Mouse (Mus musculus) spleen, adult 2 months (tissue): ENCODE measurements around the gene Mmd. TPM values are rescaled to one million over a fixed set of nuclear protein-coding genes. Genes with fewer than 3 reads are reported as not detected.

Experiments used
- DNase-seq, 2 experiments: peaks; one replicate each; pipeline versions ENCODE4 v3.0.0 to v3.0.0-alpha.2; 2012 to 2021; ENCODE audit warnings: low spot score in 2 of 2, low read depth in 1 of 2
- H3K27ac ChIP-seq: fragments of 200-500 bp; 2 replicates; pipeline ENCODE4 v1.5.1; 2012; ENCODE audit warnings: low read length, inconsistent platforms; ENCODE audit not compliant: insufficient read depth
- H3K27me3 ChIP-seq: fragments of 200-500 bp; 2 replicates; pipeline ENCODE4 v1.6.1; 2012; ENCODE audit warnings: mild to moderate bottlenecking, moderate library complexity, low read length, inconsistent platforms; ENCODE audit not compliant: control insufficient read depth, insufficient read depth
- H3K36me3 ChIP-seq: fragments of 200-500 bp; 2 replicates; pipeline ENCODE4 v1.6.1; 2012; ENCODE audit warnings: mild to moderate bottlenecking, low read length, inconsistent platforms; ENCODE audit not compliant: control insufficient read depth, insufficient read depth
- H3K4me1 ChIP-seq: fragments of 200-500 bp; 2 replicates; pipeline ENCODE4 v1.6.1; 2011; ENCODE audit warnings: inconsistent platforms; ENCODE audit not compliant: control insufficient read depth, insufficient read depth, insufficient read length
- H3K4me3 ChIP-seq: fragments of 200-500 bp; 2 replicates; pipeline ENCODE4 v1.5.1; 2011; ENCODE audit warnings: mild to moderate bottlenecking, inconsistent platforms; ENCODE audit not compliant: insufficient read depth, insufficient read length; ENCODE audit errors: extremely low read depth
- CTCF ChIP-seq: fragments of 200-500 bp; IDR thresholded peaks from 2 replicates; pipeline ENCODE4 v1.5.1; 2011; ENCODE audit warnings: mild to moderate bottlenecking, inconsistent platforms; ENCODE audit not compliant: insufficient read depth, insufficient read length, insufficient replicate concordance; ENCODE audit errors: extremely low read depth
- POLR2A ChIP-seq: fragments of 200-500 bp; IDR thresholded peaks from 2 replicates; pipeline ENCODE4 v1.6.1; 2011; ENCODE audit warnings: low read depth, low read length, inconsistent platforms
- WGBS: fragments of 180-500 bp; shearing (Covaris S2); methylation state at CpG from one replicate; pipeline ENCODE4 v1.1.7; 2018; 5-methylcytosine and 5-hydroxymethylcytosine counted together
- polyA plus RNA-seq: library from polyadenylated mRNA; depleted of rRNA; stranded (reverse); fragments of >200 nt; gene quantifications from 2 replicates; pipeline ENCODE4 v1.2.3, GENCODE M21; 2012

Gene Mmd
- polyA plus RNA-seq, 1 experiment, result 9.6 TPM

GRCm38 (mm10) chr11:90286550-90287154 lies 37.4 kb downstream of the Mmd start:
- Histone ChIP-seq H3K36me3 (no peaks in the 10 kb centered on the region), H3K4me3 (no peak overlapping the region), H3K27me3 (no peaks in the 10 kb centered on the region), H3K4me1 (no peaks in the 10 kb centered on the region), H3K27ac (no peak overlapping the region)
- no peak for DNase-seq
- TF ChIP-seq CTCF (no peak), POLR2A (no peak)
- WGBS, result 67% methylated on average over 6 of the region's 6 CpGs

- no peaks in the 10 kb centered on the region for H3K27me3 ChIP-seq
- DNase-seq, result no peak
- H3K36me3 ChIP-seq, result no peaks in the 10 kb centered on the region
- TF ChIP-seq POLR2A (no peak), CTCF (no peak)
- 85% methylated on average over 4 of the region's 4 CpGs for WGBS
- no peak overlapping the region for H3K4me3 ChIP-seq
- H3K27ac ChIP-seq, result no peak overlapping the region
- no peaks in the 10 kb centered on the region for H3K4me1 ChIP-seq
Observed at GRCm38 (mm10) chr11:90291156-90291555, 41.9 kb downstream of the Mmd start.

GRCm38 (mm10) chr11:90292766-90293165 lies 43.5 kb downstream of the Mmd start:
- TF ChIP-seq CTCF, result no peak
- TF ChIP-seq POLR2A, result no peak

GRCm38 (mm10) chr11:90294622-90295021 lies 45.4 kb downstream of the Mmd start:
- Histone ChIP-seq H3K27me3 (no peaks in the 10 kb centered on the region), H3K4me1 (no peaks in the 10 kb centered on the region), H3K4me3 (no peak overlapping the region), H3K27ac (no peak overlapping the region), H3K36me3 (no peaks in the 10 kb centered on the region)
- TF ChIP-seq CTCF, result no peak
- no peak for TF ChIP-seq POLR2A
- 92% methylated on average over 2 of the region's 2 CpGs for WGBS
- DNase-seq, result no peak

More at GRCm38 (mm10) chr11:90292766-90293165, 43.5 kb downstream of the Mmd start:
- no peaks in the 10 kb centered on the region for H3K27me3 ChIP-seq
- no peak overlapping the region for H3K27ac ChIP-seq
- no peaks in the 10 kb centered on the region for H3K4me1 ChIP-seq
- no peak overlapping the region for H3K4me3 ChIP-seq
- no peaks in the 10 kb centered on the region for H3K36me3 ChIP-seq
- DNase-seq, result no peak

GRCm38 (mm10) chr11:90306067-90306466 lies 56.8 kb downstream of the Mmd start:
- H3K4me3 ChIP-seq, result no peak overlapping the region
- 74% methylated on average over 5 of the region's 5 CpGs for WGBS

GRCm38 (mm10) chr11:90306993-90307392 lies 57.7 kb downstream of the Mmd start:
- no peak for TF ChIP-seq POLR2A
- peak; percentile 45; the same call in 1 of the 2 replicates for TF ChIP-seq CTCF
- no peaks in the 10 kb centered on the region for H3K36me3 ChIP-seq
- H3K27me3 ChIP-seq, result no peaks in the 10 kb centered on the region
- no peak overlapping the region for H3K27ac ChIP-seq
- peak in 1 of 2 experiments; percentile 12 for DNase-seq
- no peak overlapping the region for H3K4me3 ChIP-seq
- H3K4me1 ChIP-seq, result no peaks in the 10 kb centered on the region
- WGBS, result 41% methylated on average over 6 of the region's 6 CpGs

More at GRCm38 (mm10) chr11:90306067-90306466, 56.8 kb downstream of the Mmd start:
- Histone ChIP-seq H3K36me3 (no peaks in the 10 kb centered on the region), H3K27me3 (no peaks in the 10 kb centered on the region), H3K27ac (no peak overlapping the region), H3K4me1 (no peaks in the 10 kb centered on the region)
- TF ChIP-seq CTCF (no peak), POLR2A (no peak)
- no peak for DNase-seq

- Histone ChIP-seq H3K4me3 (no peak overlapping the region), H3K27me3 (no peaks in the 10 kb centered on the region), H3K4me1 (no peaks in the 10 kb centered on the region), H3K27ac (no peak overlapping the region), H3K36me3 (no peaks in the 10 kb centered on the region)
- 81% methylated on average over 3 of the region's 3 CpGs for WGBS
- no peak for TF ChIP-seq CTCF
- no peak for TF ChIP-seq POLR2A
- DNase-seq, result no peak
Observed at GRCm38 (mm10) chr11:90314606-90315005, 65.3 kb downstream of the Mmd start.
